Mouse (Mus musculus) T-helper 17 cell (primary cell): Measurements from ENCODE around the gene Clstn2.

Source experiments
- in situ Hi-C, 2 experiments: fragments of 300-600 bp; cut with MboI, MseI; formaldehyde crosslinking; loops; 1 replicate in 1 of 2; 2 replicates in 1 of 2; pipeline ENCODE4 v1.15.1; 2025; ENCODE audit warnings: high pct_unique_total_duplicates in 2 of 2

The Clstn2 gene

DNA sequence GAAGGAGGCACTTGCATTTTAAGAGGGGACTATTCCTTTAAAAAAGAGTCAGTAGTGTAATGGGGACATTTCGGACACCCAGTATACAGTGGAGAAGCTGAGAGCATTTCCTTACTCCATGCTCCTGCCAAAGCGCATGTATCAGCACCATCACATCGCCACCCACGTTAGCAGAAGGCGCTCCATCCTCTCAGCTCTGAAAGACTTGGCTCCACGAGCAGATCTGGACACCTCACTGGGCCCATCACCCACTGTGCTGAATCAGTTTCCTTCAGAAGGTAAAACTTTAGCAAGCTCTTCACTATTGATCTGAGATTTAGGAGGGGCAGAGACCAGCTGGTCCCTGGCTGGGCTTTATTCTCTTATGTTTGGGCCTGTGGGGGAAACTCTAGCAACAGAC lies 469.9 kb downstream of the Clstn2 start:
- in situ Hi-C loops: no loop called here

- in situ Hi-C loops: no loop called here
Measured at GRCm38 (mm10) chr9:97544359-97544758, 488.6 kb downstream of the Clstn2 start.

DNA sequence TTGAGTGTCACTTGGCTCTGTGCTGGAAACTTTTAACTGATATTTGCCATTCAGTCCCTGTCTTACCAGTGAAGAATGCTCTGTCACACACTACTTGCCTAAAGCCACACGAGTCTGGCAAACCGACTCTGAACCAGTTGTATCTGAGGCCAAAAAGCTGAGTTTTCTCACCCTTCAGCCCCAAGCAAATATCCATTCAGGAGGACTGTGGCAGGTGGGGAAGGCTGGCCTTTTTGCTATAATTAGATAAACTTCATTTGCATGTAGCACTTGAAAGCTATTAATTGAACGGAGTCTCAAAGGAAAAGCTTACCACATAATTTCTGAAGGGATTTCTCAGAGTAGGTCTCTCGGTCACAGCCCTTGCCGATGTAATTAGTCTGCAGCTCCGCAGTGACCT lies 491.6 kb downstream of the Clstn2 start:
- in situ Hi-C loops: no loop called here

- in situ Hi-C loops: no loop called here
Measured at GRCm38 (mm10) chr9:97538075-97538779, 494.8 kb downstream of the Clstn2 start.

DNA sequence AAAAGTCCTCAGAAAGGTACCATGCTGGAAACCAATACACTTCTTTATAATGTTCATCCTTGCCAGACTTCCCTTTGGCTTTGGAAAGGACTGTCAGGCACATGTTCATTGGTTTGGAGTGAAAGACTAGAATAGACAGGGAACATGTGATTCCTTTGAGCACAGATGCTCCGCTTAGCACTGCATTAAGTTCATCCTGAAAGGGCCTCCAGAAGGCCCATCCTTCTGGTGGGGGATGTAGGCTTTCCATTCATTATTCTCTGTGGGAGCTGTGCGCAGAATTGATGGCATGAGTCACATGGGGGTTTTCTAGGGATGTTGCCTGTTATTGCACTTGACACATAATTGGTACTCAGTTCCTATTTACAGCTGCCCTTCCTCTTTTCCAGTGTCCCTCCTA lies 498.8 kb downstream of the Clstn2 start:
- in situ Hi-C loops: no loop called here

GRCm38 (mm10) chr9:97533306-97533705 lies 499.7 kb downstream of the Clstn2 start:
- in situ Hi-C loops: no loop called here

- in situ Hi-C loops: no loop called here
Measured at GRCm38 (mm10) chr9:97532536-97532935, 500.4 kb downstream of the Clstn2 start.

DNA sequence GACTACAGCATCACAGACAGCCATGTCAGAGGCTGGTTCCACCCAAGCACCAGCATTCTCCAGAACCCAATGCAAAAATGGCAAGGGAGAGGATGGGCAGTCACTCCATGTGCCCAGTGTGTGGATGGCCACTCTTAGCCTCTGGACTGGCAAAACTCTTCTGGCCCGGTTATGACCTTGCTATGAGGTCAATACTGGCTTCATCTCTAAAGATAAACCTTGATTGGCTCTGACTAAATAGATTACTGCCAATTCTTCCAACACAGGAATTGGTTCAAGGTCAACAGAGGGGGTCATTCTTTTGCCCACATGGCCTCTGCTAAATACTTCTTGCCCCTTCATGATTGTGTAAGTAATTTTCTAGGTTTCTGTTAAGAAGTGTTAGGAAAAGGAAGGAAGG lies 505.1 kb downstream of the Clstn2 start:
- in situ Hi-C loops: no loop called here

GRCm38 (mm10) chr9:97527276-97527675 lies 505.7 kb downstream of the Clstn2 start:
- in situ Hi-C loops: no loop called here

DNA sequence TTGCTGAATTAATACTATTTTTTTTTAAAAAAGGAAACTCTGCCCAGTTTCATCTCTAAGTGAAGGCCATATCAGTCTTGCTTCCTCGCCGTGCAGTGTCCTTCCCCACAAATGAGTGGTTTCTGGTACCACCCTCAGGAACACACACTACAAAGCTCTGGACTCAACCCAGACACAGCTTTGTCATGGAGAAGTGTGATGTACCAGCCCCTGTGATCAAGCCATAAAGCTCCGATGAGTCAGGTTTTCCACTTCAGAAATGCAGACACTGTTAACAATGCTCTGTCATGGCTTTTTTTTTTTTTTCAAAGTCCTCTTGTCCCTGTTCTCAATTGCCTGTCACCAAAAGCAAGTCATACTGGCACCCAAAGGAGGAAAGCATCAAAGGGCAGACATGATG lies 507.4 kb downstream of the Clstn2 start:
- in situ Hi-C loops: no loop called here

DNA sequence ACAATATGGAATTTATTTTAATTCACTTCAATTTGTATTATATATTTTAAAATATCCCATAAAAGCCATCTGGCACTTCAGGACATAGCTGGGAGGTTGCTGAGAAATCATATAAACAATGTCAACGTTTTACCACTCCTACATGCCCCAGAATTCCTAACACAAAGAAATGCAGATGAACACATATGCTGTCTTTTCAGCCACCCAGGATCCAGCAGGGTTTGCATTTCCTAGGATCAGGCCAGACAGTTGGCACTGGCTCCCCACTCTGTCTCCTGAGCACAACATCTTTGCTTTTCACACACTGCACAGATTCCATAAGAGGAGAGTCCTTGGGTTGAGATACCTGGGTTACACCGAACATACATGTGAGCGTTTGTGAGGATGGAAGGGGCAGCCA lies 508.1 kb downstream of the Clstn2 start:
- in situ Hi-C loops: no loop called here

DNA sequence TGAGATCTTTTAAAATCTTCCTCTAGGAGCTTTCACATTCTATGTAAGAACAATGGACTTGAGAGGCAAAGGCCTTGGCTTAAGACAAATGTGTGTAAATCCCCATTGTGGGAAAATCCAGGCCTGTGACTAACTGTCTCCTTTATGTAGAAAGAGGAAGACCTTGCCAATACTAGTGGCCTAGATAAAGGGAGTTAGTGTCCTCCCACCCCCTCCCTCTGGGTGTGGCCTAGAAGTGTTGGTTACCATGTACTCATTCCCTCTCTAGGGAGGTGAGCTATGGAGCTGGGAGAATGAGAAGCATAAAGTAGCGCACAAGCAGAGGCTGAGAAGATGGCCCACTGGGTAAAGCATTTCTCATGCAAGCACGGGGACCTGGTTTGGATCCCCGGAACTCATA lies 512.2 kb downstream of the Clstn2 start:
- in situ Hi-C loops: no loop called here

- in situ Hi-C loops: no loop called here
Measured at GRCm38 (mm10) chr9:97517006-97517405, 516.0 kb downstream of the Clstn2 start.

GRCm38 (mm10) chr9:97514639-97515038 lies 518.3 kb downstream of the Clstn2 start:
- in situ Hi-C loops: no loop called here

GRCm38 (mm10) chr9:97512282-97512850 lies 520.6 kb downstream of the Clstn2 start:
- in situ Hi-C loops: no loop called here

- in situ Hi-C loops: no loop called here
Measured at GRCm38 (mm10) chr9:97501416-97501815, 531.6 kb downstream of the Clstn2 start.

DNA sequence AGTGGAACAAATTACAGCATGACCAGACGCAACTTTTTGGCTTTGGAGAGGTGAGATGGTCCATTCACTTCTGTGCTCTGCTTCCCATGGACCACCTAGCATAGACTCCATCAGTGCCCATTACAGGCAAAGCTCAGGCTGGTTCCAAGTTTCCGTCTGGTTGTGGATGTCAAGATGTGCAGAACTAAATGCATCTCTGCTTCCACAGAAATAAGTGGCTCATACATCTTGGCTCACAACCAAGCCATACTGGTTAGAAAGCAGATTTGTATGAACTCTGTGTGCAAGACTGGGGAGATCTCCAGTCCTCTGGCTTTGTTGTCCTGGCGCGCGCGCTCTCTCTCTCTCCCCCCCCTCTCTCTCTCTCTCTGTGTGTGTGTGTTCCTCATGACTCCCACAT lies 537.9 kb downstream of the Clstn2 start:
- in situ Hi-C loops: no loop called here

DNA sequence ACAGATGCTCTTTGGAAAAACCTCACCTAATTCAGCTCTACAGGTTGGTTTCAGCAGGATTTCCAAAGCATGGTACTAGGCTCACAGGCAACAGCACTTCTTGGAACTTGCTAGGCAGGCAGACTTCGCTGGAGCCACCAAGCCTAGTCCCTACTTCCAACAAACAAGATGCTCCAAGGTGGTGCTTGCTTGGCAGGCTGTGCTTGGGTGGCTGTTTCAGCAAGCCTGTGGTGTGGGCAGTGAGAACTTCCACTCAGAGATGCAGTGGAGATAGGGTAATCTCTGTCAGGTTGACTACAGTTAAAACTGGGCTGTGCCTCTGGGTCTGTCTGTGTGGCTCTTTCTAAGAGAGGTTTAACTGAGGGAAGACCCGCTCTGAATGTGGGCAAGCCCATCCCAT lies 541.4 kb downstream of the Clstn2 start:
- in situ Hi-C loops: no loop called here

GRCm38 (mm10) chr9:97490591-97491176 lies 542.3 kb downstream of the Clstn2 start:
- in situ Hi-C loops: no loop called here

DNA sequence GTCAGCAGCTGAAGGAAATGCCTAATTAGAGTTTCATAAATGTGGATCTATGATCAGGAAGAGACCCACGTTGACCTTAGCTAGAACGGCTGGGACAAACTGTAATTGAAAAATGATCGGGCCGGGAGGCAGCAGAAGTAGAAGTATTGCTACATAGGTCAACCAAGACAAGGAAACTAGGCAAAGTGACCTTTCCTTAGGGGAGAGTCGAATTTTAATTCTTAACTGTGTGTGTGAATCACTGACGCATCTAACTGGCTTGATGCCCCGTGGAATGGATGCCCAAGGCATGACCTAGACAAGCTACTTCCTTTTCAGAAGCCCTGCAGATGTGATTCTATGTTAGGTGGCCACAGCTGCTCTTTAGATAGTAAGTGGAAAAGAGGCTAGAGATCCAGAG lies 546.2 kb downstream of the Clstn2 start:
- in situ Hi-C loops: no loop called here

DNA sequence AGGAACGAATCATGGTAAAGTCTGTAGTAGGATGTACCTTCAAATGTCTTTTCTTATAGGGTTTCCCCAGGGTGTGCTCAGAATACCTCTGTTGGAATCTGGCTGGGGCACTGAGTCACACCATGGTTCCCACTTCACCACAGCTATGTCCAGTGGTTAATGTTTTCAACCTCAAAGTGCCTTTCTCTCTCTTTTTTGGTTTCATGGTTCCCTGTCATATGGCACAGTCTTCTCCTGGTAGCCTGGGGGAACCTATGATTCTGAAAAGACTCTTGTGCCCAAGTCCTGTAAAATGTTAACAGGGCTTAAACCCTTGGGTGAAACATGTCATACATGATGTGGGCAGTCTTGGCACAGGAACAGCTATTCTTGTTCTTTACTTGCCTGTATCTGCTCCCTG lies 551.8 kb downstream of the Clstn2 start:
- in situ Hi-C loops: no loop called here

- in situ Hi-C loops: no loop called here
Measured at GRCm38 (mm10) chr9:97476961-97477360, 556.0 kb downstream of the Clstn2 start.

- in situ Hi-C loops: no loop called here
Measured at GRCm38 (mm10) chr9:97476456-97476855, 556.5 kb downstream of the Clstn2 start.
